Mouse (Mus musculus) ES-E14 (cell line): Measurements from ENCODE around the gene Smim20. TPM values are rescaled to one million over a fixed set of nuclear protein-coding genes. Genes with fewer than 3 reads are reported as not detected.

Source experiments
- DNase-seq: peaks from one replicate; pipeline ENCODE4 v3.0.0-alpha.2; 2013; ENCODE audit warnings: low read depth, low spot score
- H3K27ac ChIP-seq: 2 replicates; pipeline ENCODE4 v1.5.1; 2012; ENCODE audit warnings: low read depth, mild to moderate bottlenecking, low read length, moderate library complexity, mixed read lengths; ENCODE audit not compliant: poor library complexity, insufficient read depth, severe bottlenecking
- H3K36me3 ChIP-seq: 2 replicates; pipeline ENCODE4 v1.6.1; 2012; ENCODE audit warnings: mild to moderate bottlenecking, low read length, moderate library complexity, mixed read lengths; ENCODE audit not compliant: control insufficient read depth, poor library complexity, insufficient read depth, severe bottlenecking
- H3K4me1 ChIP-seq, 2 experiments: fragments of 150-350 bp in 1 of 2; sonication (generic) in 1 of 2; 2 replicates each; pipeline ENCODE4 v1.6.1; 2012; ENCODE audit warnings: low read length in 2 of 2, mild to moderate bottlenecking in 1 of 2, mixed read lengths in 1 of 2; ENCODE audit not compliant: control insufficient read depth in 2 of 2, insufficient read depth in 2 of 2, poor library complexity in 1 of 2
- H3K4me3 ChIP-seq, 2 experiments: fragments of 150-350 bp in 1 of 2; sonication (generic) in 1 of 2; 2 replicates each; pipeline ENCODE4 v1.5.1; 2012; ENCODE audit warnings: low read length in 2 of 2, low read depth in 1 of 2, mild to moderate bottlenecking in 1 of 2, mixed read lengths in 1 of 2; ENCODE audit not compliant: insufficient read depth in 1 of 2, poor library complexity in 1 of 2, severe bottlenecking in 1 of 2
- H3K9ac ChIP-seq: 2 replicates; pipeline ENCODE4 v1.6.1; 2012; ENCODE audit warnings: low read depth, mild to moderate bottlenecking, low read length, mixed read lengths; ENCODE audit not compliant: poor library complexity, insufficient read depth, severe bottlenecking
- H3K9me3 ChIP-seq: fragments of 150-350 bp; sonication (generic); 2 replicates; pipeline ENCODE4 v1.6.1; 2012; ENCODE audit warnings: low read depth, mild to moderate bottlenecking, low read length; ENCODE audit not compliant: control insufficient read depth, insufficient read depth
- CHD2 ChIP-seq: IDR thresholded peaks from 2 replicates; pipeline ENCODE4 v1.6.1; 2014; ENCODE audit warnings: mild to moderate bottlenecking, low read depth, low read length, inconsistent platforms
- HCFC1 ChIP-seq: IDR thresholded peaks from 2 replicates; pipeline ENCODE4 v1.6.1; 2012; ENCODE audit warnings: low read length, inconsistent platforms, borderline replicate concordance; ENCODE audit not compliant: insufficient read depth
- MAFK ChIP-seq: IDR thresholded peaks from 2 replicates; pipeline ENCODE4 v1.6.1; 2014; ENCODE audit warnings: mild to moderate bottlenecking, low read depth, low read length, inconsistent platforms; ENCODE audit not compliant: insufficient read depth
- ZC3H11A ChIP-seq: IDR thresholded peaks from 2 replicates; pipeline ENCODE4 v1.6.1; 2012; ENCODE audit warnings: low read depth, mild to moderate bottlenecking, inconsistent platforms, low read length, borderline replicate concordance
- ZNF384 ChIP-seq: IDR thresholded peaks from 2 replicates; pipeline ENCODE4 v1.6.1; 2012; ENCODE audit warnings: low read depth, low read length, inconsistent platforms
- in situ Hi-C, 2 experiments: fragments of 600-800 bp; cut with MboI; formaldehyde crosslinking; loops; one replicate each; pipeline ENCODE4 v1.15.1; 2025; ENCODE audit warnings: low sequenced_read_pairs in 2 of 2, inconsistent platforms in 1 of 2; ENCODE audit not compliant: unreplicated experiment in 2 of 2
- total RNA-seq: library from RNA; depleted of rRNA; stranded (reverse); fragments of 300-350 nt; gene quantifications from 2 replicates; pipeline ENCODE4 v1.2.3, GENCODE M21; 2012

Smim20 gene
- total RNA-seq, 1 experiment, result 36.1 TPM

GRCm38 (mm10) chr5:53248499-53248898 is 18.4 kb upstream of the Smim20 start:
- in situ Hi-C loops, result no loop called here

GRCm38 (mm10) chr5:53249431-53250061 is 17.3 kb upstream of the Smim20 start:
- H3K9me3 ChIP-seq, result no peaks in the 10 kb centered on the region
- TF ChIP-seq ZC3H11A, result no peak
- TF ChIP-seq MAFK, result no peak
- TF ChIP-seq ZNF384, result no peak
- TF ChIP-seq CHD2, result no peak
- no peak for TF ChIP-seq HCFC1
- no peaks in the 10 kb centered on the region for H3K4me1 ChIP-seq
- in situ Hi-C loops, result no loop called here
- H3K36me3 ChIP-seq, result no peaks in the 10 kb centered on the region
- DNase-seq, result no peak
- H3K9ac ChIP-seq, result no peak overlapping the region
- no peak overlapping the region for H3K4me3 ChIP-seq
- no peak overlapping the region for H3K27ac ChIP-seq

More at GRCm38 (mm10) chr5:53248499-53248898, 18.4 kb upstream of the Smim20 start:
- H3K9me3 ChIP-seq, result no peaks in the 10 kb centered on the region
- no peak for DNase-seq
- H3K27ac ChIP-seq, result no peak overlapping the region
- no peak overlapping the region for H3K4me3 ChIP-seq
- no peaks in the 10 kb centered on the region for H3K36me3 ChIP-seq
- H3K9ac ChIP-seq, result no peak overlapping the region
- TF ChIP-seq ZC3H11A (no peak), MAFK (no peak), ZNF384 (no peak), HCFC1 (no peak), CHD2 (no peak)
- H3K4me1 ChIP-seq, result no peaks in the 10 kb centered on the region

- in situ Hi-C loops, result no loop called here
- DNase-seq, result no peak
- no peaks in the 10 kb centered on the region for H3K9me3 ChIP-seq
- H3K4me1 ChIP-seq, result peaks cover 3 to 7% of the 10 kb centered on the region in 2 experiments; a peak in 3 of 4 replicates
- H3K4me3 ChIP-seq, result no peak overlapping the region
- no peak for TF ChIP-seq MAFK
- TF ChIP-seq ZC3H11A, result no peak
- TF ChIP-seq ZNF384, result no peak
- TF ChIP-seq CHD2, result no peak
- no peak for TF ChIP-seq HCFC1
- H3K27ac ChIP-seq, result no peak overlapping the region
- H3K9ac ChIP-seq, result no peak overlapping the region
- H3K36me3 ChIP-seq, result no peaks in the 10 kb centered on the region
Measured at GRCm38 (mm10) chr5:53254154-53254553, 12.7 kb upstream of the Smim20 start.

GRCm38 (mm10) chr5:53254821-53255220 is 12.1 kb upstream of the Smim20 start:
- no peak for TF ChIP-seq CHD2
- no peak for TF ChIP-seq MAFK
- no peak for TF ChIP-seq HCFC1
- no peak overlapping the region for H3K4me3 ChIP-seq
- no peaks in the 10 kb centered on the region for H3K9me3 ChIP-seq
- no peak for DNase-seq
- in situ Hi-C loops, result no loop called here
- H3K4me1 ChIP-seq, result peaks cover 3 to 7% of the 10 kb centered on the region in 2 experiments; a peak in 3 of 4 replicates
- H3K9ac ChIP-seq, result no peak overlapping the region
- no peak overlapping the region for H3K27ac ChIP-seq
- H3K36me3 ChIP-seq, result no peaks in the 10 kb centered on the region
